Mouse (Mus musculus): ENCODE measurements around the gene Gm13272.
"Not testable (repeated sequence)": the region's sequence is repeated elsewhere in the genome, so short reads cannot be mapped to it uniquely, and the experiment has no call there.

DNA sequence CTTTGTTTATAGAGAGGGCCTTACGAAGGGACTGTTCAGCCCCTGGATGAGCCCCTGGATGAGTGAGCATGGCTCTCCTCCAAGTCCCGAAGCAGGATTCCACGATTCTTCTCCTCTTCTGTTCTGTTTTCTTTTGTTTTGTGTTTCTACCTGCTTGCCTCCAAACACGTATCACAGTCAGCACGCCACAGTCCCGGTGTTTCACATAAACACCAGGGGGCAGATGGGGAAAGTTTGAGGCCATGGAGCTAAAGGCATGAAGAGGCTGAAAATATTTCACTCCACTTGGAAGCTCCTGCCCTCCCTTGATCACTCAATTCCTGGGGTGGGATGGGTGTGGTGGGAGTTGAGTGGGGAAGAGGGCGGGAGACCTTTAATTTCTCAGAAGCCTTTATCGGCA is 17.9 kb upstream of the Gm13272 start:
- not testable (repeated sequence) for TF ChIP-seq CTCF (IDR thresholded peaks at IDR 0.05; ENCODE audit: low read depth, low read length); GATA1 (IDR thresholded peaks at IDR 0.05; ENCODE audit: borderline replicate concordance, low read length); POLR2AphosphoS5 (IDR thresholded peaks at IDR 0.05; ENCODE audit: insufficient replicate concordance, low read depth, low read length); TAL1 (conservative IDR thresholded peaks at IDR 0.05; ENCODE audit: low read depth, low read length); GATA2 (IDR thresholded peaks at IDR 0.05; ENCODE audit: borderline replicate concordance, low read depth, low read length)
